Mouse (Mus musculus) hindbrain, embryonic 14.5 days (tissue): Measurements from ENCODE around the gene Rnf130. TPM values are rescaled to one million over a fixed set of nuclear protein-coding genes. Genes with fewer than 3 reads are reported as not detected.

Source experiments
- ATAC-seq: fragments of 200-750 bp; cut with Nextera tagmentation; 2 replicates; pipeline ENCODE4 v1.8.0; 2017; ENCODE audit warnings: moderate number of reproducible peaks, mild to moderate bottlenecking, moderate TSS enrichment, moderate library complexity; ENCODE audit not compliant: low FRiP score
- DNase-seq: peaks from one replicate; pipeline ENCODE4 v3.0.0-alpha.2; 2015; ENCODE audit warnings: low spot score
- H3K27ac ChIP-seq: fragments of 300-500 bp; sonication (generic); 2 replicates; pipeline ENCODE4 v1.5.1; 2014; ENCODE audit warnings: mild to moderate bottlenecking, moderate library complexity
- H3K27me3 ChIP-seq: fragments of 300-500 bp; sonication (generic); 2 replicates; pipeline ENCODE4 v1.6.1; 2014; ENCODE audit warnings: mild to moderate bottlenecking, low read length, mixed read lengths; ENCODE audit not compliant: control insufficient read depth, insufficient read depth
- H3K36me3 ChIP-seq: fragments of 300-500 bp; sonication (generic); replicated peaks from 2 replicates; pipeline ENCODE4 v1.6.1; 2014; ENCODE audit not compliant: control insufficient read depth, insufficient read depth
- H3K4me1 ChIP-seq: fragments of 300-500 bp; sonication (generic); replicated peaks from 2 replicates; pipeline ENCODE4 v1.6.1; 2014; ENCODE audit warnings: antibody characterized with exemption, low read length, mixed read lengths; ENCODE audit not compliant: control insufficient read depth, insufficient read depth
- H3K4me2 ChIP-seq: fragments of 300-500 bp; sonication (generic); replicated peaks from 2 replicates; pipeline ENCODE4 v1.6.1; 2014; ENCODE audit warnings: mild to moderate bottlenecking, moderate library complexity
- H3K4me3 ChIP-seq: fragments of 300-500 bp; sonication (generic); replicated peaks from 2 replicates; pipeline ENCODE4 v1.5.1; 2014; ENCODE audit warnings: mild to moderate bottlenecking, low read length
- H3K9ac ChIP-seq: fragments of 300-500 bp; sonication (generic); 2 replicates; pipeline ENCODE4 v1.6.1; 2014
- H3K9me3 ChIP-seq: fragments of 300-500 bp; sonication (generic); 2 replicates; pipeline ENCODE4 v1.6.1; 2016; ENCODE audit warnings: low read length; ENCODE audit not compliant: control insufficient read depth
- WGBS: fragments of 180-500 bp; shearing (Covaris S2); extraction: QIAGEN DNeasy Blood & Tissue Kit; methylation state at CpG from one replicate; pipeline ENCODE4 v1.1.7; 2014; 5-methylcytosine and 5-hydroxymethylcytosine counted together
- polyA plus RNA-seq: library from polyadenylated mRNA; unstranded; fragments of >200 nt; fragmentation: Nextera tagmentation; extraction: Ambion mirVana; gene quantifications from 2 replicates; pipeline ENCODE4 v1.2.1, GENCODE M21; 2014

Rnf130 gene
- polyA plus RNA-seq, 1 experiment from 2014 or later = 72.0 TPM

DNA sequence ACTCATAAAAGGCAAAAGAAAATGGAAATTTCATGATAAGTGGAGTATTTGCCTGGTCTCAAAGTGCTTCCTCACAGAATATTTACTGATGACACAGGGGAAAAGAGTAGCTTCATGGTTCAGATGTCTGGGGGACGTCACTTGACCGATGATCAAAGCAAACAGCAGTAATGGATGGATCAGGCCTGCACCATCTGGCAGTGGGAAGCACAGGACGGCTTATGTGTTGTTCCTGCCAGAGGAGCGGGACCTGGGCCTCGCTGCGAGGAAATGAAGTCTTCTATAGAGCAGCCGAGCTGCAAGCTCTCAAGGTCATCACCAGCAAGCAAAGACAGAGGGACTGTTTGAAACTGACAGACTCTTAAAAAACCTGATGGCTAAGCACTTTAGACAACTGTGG, 37.0 kb downstream of the Rnf130 start:
- Histone ChIP-seq H3K9me3 (no peaks in the 10 kb centered on the region), H3K4me1 (no peaks in the 10 kb centered on the region), H3K27me3 (no peaks in the 10 kb centered on the region), H3K4me2 (no peak overlapping the region), H3K9ac (no peak overlapping the region), H3K27ac (no peak overlapping the region), H3K4me3 (no peak overlapping the region), H3K36me3 (no peaks in the 10 kb centered on the region; the same call in 1 of the 2 replicates)
- DNase-seq (no peak), ATAC-seq (no peak)
- whole genome bisulfite sequencing = 48% methylated on average over 7 of the region's 7 CpGs

DNA sequence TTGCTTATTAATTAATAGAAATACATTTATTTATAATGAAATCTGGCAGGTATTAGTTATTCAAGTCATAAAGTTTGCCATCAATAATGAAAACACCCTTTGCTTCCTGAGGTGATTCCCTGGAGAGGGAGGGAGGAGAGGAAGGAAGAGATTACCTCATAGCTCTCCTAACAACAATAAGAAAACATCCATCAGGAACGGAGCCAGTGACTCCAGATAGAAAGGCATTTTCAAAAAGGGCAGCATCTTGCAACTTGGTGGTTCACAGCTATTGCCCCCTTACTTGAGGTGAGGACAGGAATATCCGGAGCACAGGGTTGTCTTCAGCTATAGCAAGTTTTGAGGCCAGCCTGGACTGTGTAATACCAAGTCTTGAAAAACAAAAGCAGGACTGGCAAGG, 40.9 kb downstream of the Rnf130 start:
- 71% methylated on average over 2 of the region's 2 CpGs for WGBS
- Histone ChIP-seq H3K9me3 (no peaks in the 10 kb centered on the region), H3K4me1 (no peaks in the 10 kb centered on the region), H3K27me3 (no peaks in the 10 kb centered on the region), H3K27ac (no peak overlapping the region), H3K4me3 (no peak overlapping the region), H3K9ac (no peak overlapping the region), H3K4me2 (no peak overlapping the region), H3K36me3 (peaks cover 5% of the 10 kb centered on the region; the same call in 1 of the 2 replicates)
- DNase-seq (no peak), ATAC-seq (no peak)

DNA sequence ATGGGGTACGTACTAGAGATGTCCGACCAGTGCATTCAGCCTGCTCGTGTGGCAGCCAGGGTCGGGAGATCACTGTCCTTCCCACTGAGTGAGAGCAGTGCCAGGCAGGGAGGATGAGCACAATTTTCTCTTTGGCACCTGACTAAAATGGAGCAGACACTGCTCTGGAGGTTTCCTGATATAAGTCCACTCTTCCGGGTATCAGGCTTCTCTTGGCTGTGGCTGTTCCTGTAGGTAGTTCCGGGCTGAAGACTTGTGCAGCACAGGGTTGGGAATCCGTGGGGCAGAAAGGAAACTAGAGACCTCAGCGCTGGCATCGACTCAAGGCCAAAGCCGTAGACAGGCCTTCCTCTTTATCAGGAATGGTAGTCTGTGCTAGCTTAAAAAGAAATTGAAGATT, 48.7 kb downstream of the Rnf130 start:
- Histone ChIP-seq H3K27ac (no peak overlapping the region), H3K9me3 (no peaks in the 10 kb centered on the region), H3K9ac (no peak overlapping the region), H3K27me3 (no peaks in the 10 kb centered on the region), H3K36me3 (peaks cover 12% of the 10 kb centered on the region; the same call in 1 of the 2 replicates), H3K4me2 (no peak overlapping the region), H3K4me3 (no peak overlapping the region), H3K4me1 (no peaks in the 10 kb centered on the region)
- ATAC-seq (no peak), DNase-seq (no peak)
- WGBS = 92% methylated on average over 10 of the region's 10 CpGs

DNA sequence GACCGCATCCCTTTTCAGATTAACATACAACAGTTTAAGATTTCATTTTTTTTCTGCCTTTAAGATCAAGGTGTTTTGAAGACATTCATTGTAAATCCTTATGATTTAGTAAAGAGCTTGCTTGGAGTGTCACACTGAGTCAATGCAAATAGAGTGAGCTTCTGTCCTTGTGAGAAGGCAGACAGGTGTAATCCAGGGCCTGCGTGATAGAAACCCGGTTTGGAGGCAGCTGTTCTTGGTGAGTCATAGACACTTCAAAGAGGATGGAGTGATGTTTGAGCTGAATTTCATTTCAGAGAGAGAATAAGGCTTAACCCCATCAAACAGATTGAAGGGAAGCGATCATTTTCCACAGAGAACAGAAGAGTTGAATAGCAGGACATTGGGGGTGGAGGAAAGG, 51.6 kb downstream of the Rnf130 start:
- no peak overlapping the region for H3K27ac ChIP-seq
- H3K9me3 ChIP-seq = no peaks in the 10 kb centered on the region
- H3K9ac ChIP-seq = no peak overlapping the region
- peaks cover 2% of the 10 kb centered on the region; the same call in 1 of the 2 replicates for H3K36me3 ChIP-seq
- no peaks in the 10 kb centered on the region for H3K4me1 ChIP-seq
- H3K4me2 ChIP-seq = no peak overlapping the region
- H3K4me3 ChIP-seq = no peak overlapping the region
- no peak for ATAC-seq
- DNase-seq = no peak
- no peaks in the 10 kb centered on the region for H3K27me3 ChIP-seq
- 90% methylated on average over 4 of the region's 4 CpGs for WGBS

DNA sequence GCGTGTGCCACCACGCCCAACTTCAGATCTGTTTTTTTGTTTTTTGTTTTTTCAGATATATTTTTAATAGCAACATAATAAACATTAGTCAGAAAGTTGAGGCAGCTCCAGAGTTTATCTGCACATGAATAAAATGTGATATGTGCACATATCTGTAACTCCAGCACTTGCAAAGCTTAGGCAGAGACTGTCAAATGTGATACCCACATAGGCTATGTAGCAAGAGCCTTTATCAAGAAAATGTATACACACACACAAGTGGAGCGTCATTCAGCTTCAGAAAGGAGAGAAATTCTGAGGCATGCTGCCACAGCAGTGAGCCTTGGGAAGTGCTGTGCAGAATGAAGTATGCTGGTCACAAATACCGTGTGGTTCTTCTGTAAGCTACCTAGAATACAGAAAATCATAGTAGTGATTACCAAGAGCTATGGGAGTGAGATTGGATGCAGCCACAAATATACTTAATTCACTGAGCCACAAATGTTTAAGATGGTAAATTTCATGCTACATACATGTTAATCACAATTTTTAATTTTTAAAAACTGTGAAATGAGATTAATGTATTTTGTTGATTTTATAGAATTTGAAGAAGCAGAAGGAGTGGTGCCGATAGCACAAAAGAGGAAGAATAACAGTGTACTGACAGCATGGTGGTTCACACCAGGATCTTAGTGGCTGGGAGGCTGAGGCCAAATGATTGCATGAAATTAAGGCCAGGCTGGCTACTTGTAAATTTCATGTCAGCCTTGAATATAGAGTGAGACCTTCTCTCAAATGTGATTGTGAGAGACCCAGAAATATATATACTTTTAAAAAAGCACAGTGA, 56.4 kb downstream of the Rnf130 start:
- 95% methylated on average over 5 of the region's 5 CpGs for WGBS
- Histone ChIP-seq H3K27me3 (no peaks in the 10 kb centered on the region), H3K27ac (no peak overlapping the region), H3K9me3 (no peaks in the 10 kb centered on the region), H3K36me3 (peaks cover 14% of the 10 kb centered on the region), H3K9ac (no peak overlapping the region), H3K4me1 (0 out of 2 replicates have a peak, but pooled peaks cover 7% of the 10 kb centered on the region), H3K4me2 (no peak overlapping the region), H3K4me3 (no peak overlapping the region)
- DNase-seq (no peak), ATAC-seq (no peak)

DNA sequence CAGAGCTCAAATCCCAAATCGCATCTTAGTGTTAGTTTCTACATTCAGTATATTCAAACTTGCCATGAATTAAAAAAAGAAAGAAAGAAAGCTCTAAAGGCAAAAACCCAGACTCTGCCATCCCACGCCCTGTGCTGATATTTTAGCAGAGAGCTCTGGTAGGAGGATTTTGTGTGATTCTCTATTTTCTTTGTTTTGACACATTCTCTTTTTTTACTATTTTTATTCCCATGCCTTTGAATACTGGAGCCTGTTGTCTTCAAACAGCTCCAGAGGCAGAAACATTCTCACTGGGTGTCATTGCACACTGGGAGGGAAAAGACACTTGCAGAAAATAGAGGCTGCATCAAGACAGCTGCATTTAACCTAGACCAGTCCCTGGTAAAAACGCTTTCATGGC, 61.1 kb downstream of the Rnf130 start:
- H3K4me2 ChIP-seq = no peak overlapping the region
- no peak overlapping the region for H3K27ac ChIP-seq
- H3K9ac ChIP-seq = no peak overlapping the region
- WGBS = 94% methylated on average over 3 of the region's 3 CpGs
- 0 out of 2 replicates have a peak, but pooled peaks cover 11% of the 10 kb centered on the region for H3K4me1 ChIP-seq
- no peaks in the 10 kb centered on the region for H3K9me3 ChIP-seq
- no peak overlapping the region for H3K4me3 ChIP-seq
- no peak for DNase-seq
- no peaks in the 10 kb centered on the region for H3K27me3 ChIP-seq
- H3K36me3 ChIP-seq = peaks cover 57% of the 10 kb centered on the region
- ATAC-seq = no peak

DNA sequence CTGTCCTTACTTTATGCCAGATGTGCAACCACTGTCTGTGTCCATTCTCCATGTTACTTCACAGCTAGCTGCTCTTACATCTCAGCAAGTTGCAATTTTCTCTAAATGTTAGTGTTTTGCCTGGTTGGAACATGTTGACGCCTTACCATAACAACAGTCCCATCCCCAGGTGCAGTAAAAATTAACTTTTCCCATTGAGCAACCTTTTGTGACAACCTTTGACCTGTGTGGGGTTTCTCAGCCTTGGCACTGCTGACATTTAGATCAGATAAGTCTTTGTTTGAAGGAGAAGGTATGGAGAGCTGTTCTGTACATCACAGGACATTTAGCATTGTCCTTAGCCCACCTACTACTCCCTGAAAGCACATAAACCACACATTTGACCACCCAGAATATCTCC, 64.7 kb downstream of the Rnf130 start:
- 92% methylated on average over 1 of the region's 1 CpGs for WGBS
- no peak overlapping the region for H3K9ac ChIP-seq
- H3K4me2 ChIP-seq = no peak overlapping the region
- H3K27ac ChIP-seq = no peak overlapping the region
- no peaks in the 10 kb centered on the region for H3K27me3 ChIP-seq
- no peak for ATAC-seq
- H3K36me3 ChIP-seq = peaks cover 89% of the 10 kb centered on the region
- H3K9me3 ChIP-seq = no peaks in the 10 kb centered on the region
- no peak overlapping the region for H3K4me3 ChIP-seq
- H3K4me1 ChIP-seq = 0 out of 2 replicates have a peak, but pooled peaks cover 17% of the 10 kb centered on the region
- DNase-seq = no peak

DNA sequence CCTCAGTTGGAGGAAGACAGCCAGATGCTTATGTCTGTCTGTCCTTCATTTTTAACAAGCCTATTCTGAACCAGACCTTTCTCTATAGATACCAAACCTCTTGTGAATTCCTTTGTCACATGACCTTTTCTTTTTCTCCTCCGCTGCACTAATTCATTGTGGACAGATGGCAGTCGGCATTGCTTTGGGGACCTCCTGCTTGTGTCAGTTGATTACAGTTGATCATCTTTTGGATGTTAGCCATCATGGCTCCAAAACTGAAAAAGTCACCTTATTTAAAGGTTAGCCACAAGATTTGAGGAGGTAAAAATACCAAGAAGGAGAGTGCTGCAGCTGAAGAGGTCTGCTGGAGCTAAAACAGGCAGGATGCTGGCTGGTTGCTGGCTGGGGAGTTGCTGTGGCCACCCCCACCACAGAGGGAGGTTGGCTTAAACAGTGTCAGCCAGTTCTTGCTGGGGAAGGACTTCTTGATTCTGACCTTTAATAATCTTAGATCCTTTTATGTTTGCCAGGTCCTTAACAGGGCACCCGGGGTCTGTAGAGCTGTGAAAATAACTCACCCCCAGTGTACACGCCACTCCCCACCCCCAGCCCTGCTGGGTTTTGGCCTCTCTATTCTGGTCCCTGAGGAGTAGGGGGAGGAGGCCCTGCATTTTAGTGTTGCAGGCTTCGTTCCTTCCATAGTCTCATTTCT, 66.0 kb downstream of the Rnf130 start:
- ATAC-seq (no peak), DNase-seq (no peak)
- no peak overlapping the region for H3K4me2 ChIP-seq
- H3K9me3 ChIP-seq = no peaks in the 10 kb centered on the region
- H3K27ac ChIP-seq = no peak overlapping the region
- 32% methylated on average over 5 of the region's 5 CpGs for WGBS
- no peak overlapping the region for H3K9ac ChIP-seq
- H3K36me3 ChIP-seq = peaks cover 93% of the 10 kb centered on the region
- H3K4me3 ChIP-seq = no peak overlapping the region
- H3K27me3 ChIP-seq = no peaks in the 10 kb centered on the region
- H3K4me1 ChIP-seq = 0 out of 2 replicates have a peak, but pooled peaks cover 11% of the 10 kb centered on the region

DNA sequence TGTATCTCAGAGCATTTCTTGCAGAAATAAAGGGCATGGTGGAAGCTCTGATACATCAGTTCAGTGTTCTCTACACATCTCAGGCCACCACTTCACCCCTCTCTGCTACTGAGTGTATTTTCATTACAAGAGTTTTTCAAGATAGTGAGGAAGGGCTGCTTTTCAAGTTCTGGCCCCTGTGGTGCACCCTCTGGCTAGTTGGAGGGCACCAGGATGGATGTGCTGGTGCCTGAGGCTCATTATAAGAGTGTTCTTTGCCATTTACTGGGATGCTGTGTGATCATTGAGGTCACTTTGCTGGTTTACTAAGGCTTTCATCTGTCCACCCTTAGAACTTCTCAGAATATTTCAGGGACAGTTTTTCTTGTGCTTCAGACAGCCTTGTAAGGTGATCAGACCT, 66.5 kb downstream of the Rnf130 start:
- H3K27me3 ChIP-seq = no peaks in the 10 kb centered on the region
- H3K27ac ChIP-seq = no peak overlapping the region
- 0 out of 2 replicates have a peak, but pooled peaks cover 11% of the 10 kb centered on the region for H3K4me1 ChIP-seq
- H3K9ac ChIP-seq = no peak overlapping the region
- H3K4me2 ChIP-seq = no peak overlapping the region
- no peak for ATAC-seq
- peaks cover 93% of the 10 kb centered on the region for H3K36me3 ChIP-seq
- no peak overlapping the region for H3K4me3 ChIP-seq
- H3K9me3 ChIP-seq = no peaks in the 10 kb centered on the region
- no peak for DNase-seq
